Mouse (Mus musculus) effector memory CD4-positive, alpha-beta T cell, adult 5 months (primary cell): ENCODE data around the gene Odam. TPM values are rescaled to one million over a fixed set of nuclear protein-coding genes. Genes with fewer than 3 reads are reported as not detected.

Experiments used
- polyA plus RNA-seq: library from polyadenylated mRNA; unstranded; fragments of 100-300 nt; shearing (Covaris generic); gene quantifications from one replicate; pipeline ENCODE4 v1.2.1, GENCODE M21; 2017

Gene Odam
- polyA plus RNA-seq, result not detected

GRCm38 (mm10) chr5:87884729-87885128, at the start of gene Odam:
Gene Odam, plus strand, starts transcription at chr5:87885029.

GRCm38 (mm10) chr5:87925372-87925771, 40.5 kb downstream of the Odam start, which contains the start of gene Csn3:
Gene Csn3, plus strand, starts transcription at chr5:87925579.

Other genes with a start within 250 kb of the Odam start
- not detected for gene Csn1s1, start 218.8 kb upstream of the Odam start, polyA plus RNA-seq
- not detected for gene Csn2, start 185.4 kb upstream of the Odam start, polyA plus RNA-seq
- gene Csn1s2a, start 110.5 kb upstream of the Odam start, polyA plus RNA-seq, result not detected
- gene Csn1s2b, start 76.9 kb upstream of the Odam start, polyA plus RNA-seq, result 0.17 TPM
- gene Prr27, start 59.3 kb upstream of the Odam start, polyA plus RNA-seq, result not detected
- gene Csn3, start 40.5 kb downstream of the Odam start, polyA plus RNA-seq, result not detected
- gene 2310003L06Rik, start 84.4 kb downstream of the Odam start, polyA plus RNA-seq, result not detected
- not detected for gene Gm28434, start 84.5 kb downstream of the Odam start, polyA plus RNA-seq
- gene Cabs1, start 94.4 kb downstream of the Odam start, polyA plus RNA-seq, result not detected
- gene Smr3a, start 117.5 kb downstream of the Odam start, polyA plus RNA-seq, result not detected
- not detected for gene Smr2, start 201.5 kb downstream of the Odam start, polyA plus RNA-seq
- not detected for gene Gm11116, start 226.5 kb downstream of the Odam start, polyA plus RNA-seq